Mouse (Mus musculus) E14TG2a.4 (cell line): ENCODE results near the gene Ccdc39.

Experiments
- CTCF ChIP-seq: conservative IDR thresholded peaks from 2 replicates; pipeline ENCODE4 v1.5.1; 2014; ENCODE audit warnings: low read length
- POU5F1 ChIP-seq: IDR thresholded peaks from 2 replicates; pipeline ENCODE4 v1.6.1; 2014; ENCODE audit warnings: low read length, borderline replicate concordance

DNA sequence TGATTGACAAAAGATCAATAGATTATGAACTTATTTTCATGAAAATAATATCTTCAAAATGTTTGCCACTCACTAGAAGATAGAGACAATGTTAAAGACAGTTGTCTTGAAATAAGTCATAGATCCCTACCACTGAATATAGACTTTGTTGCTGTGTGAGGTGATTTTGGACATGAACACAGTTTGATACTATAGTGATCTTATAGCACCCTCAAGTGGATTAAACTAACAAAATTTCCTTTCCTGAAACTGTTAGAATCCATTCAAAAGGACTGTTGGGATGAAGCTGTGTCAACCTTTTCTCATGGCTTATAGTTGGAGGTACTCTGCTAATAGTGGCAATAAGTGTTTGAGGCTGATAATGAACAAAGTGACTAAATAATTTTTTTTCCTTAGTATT, 53.1 kb downstream of the Ccdc39 start:
- TF ChIP-seq CTCF (no peak; the same call in 1 of the 2 replicates), POU5F1 (no peak)
